Mouse (Mus musculus) olfactory bulb, adult 2 months (tissue): ENCODE measurements at regions not wholly inside any gene's neighbourhood (a gene's known extent, or its start where the extent isn't known, plus 50 kb on each side); places are given as distances from the start of the nearest gene placed in this dataset.

Experiments
- H3K27ac ChIP-seq: fragments of 200-500 bp; 2 replicates; pipeline ENCODE4 v1.5.1; 2012; ENCODE audit warnings: low read depth, low read length; ENCODE audit not compliant: insufficient read depth
- H3K4me1 ChIP-seq: fragments of 200-500 bp; 2 replicates; pipeline ENCODE4 v1.6.1; 2012; ENCODE audit warnings: low read length; ENCODE audit not compliant: control insufficient read depth, insufficient read depth
- H3K4me3 ChIP-seq: fragments of 200-500 bp; 2 replicates; pipeline ENCODE4 v1.5.1; 2012; ENCODE audit warnings: mild to moderate bottlenecking, low read depth, low read length, moderate library complexity; ENCODE audit not compliant: insufficient read depth
- CTCF ChIP-seq: fragments of 200-500 bp; IDR thresholded peaks from 2 replicates; pipeline ENCODE4 v1.5.1; 2012; ENCODE audit warnings: low read depth, mild to moderate bottlenecking, low read length, moderate library complexity; ENCODE audit not compliant: insufficient read depth
- POLR2A ChIP-seq: fragments of 200-500 bp; IDR thresholded peaks from 2 replicates; pipeline ENCODE4 v1.6.1; 2012; ENCODE audit warnings: mild to moderate bottlenecking, low read depth, low read length, moderate library complexity; ENCODE audit not compliant: insufficient read depth
- WGBS: fragments of 180-500 bp; shearing (Covaris S2); methylation state at CpG from one replicate; pipeline ENCODE4 v1.1.7; 2018; 5-methylcytosine and 5-hydroxymethylcytosine counted together

- Histone ChIP-seq H3K27ac (no peak overlapping the region), H3K4me1 (peaks cover 9% of the 10 kb centered on the region; the same call in 1 of the 2 replicates), H3K4me3 (no peak overlapping the region)
- WGBS = 55% methylated on average over 14 of the region's 14 CpGs
- TF ChIP-seq CTCF (no peak), POLR2A (no peak)
Observed at GRCm38 (mm10) chr10:96480453-96481324, 136.1 kb upstream of the Btg1 start.

GRCm38 (mm10) chr10:96481325-96481638, 135.5 kb upstream of the Btg1 start:
- Histone ChIP-seq H3K4me3 (no peak overlapping the region), H3K27ac (no peak overlapping the region), H3K4me1 (peaks cover 9% of the 10 kb centered on the region; the same call in 1 of the 2 replicates)
- no peak for TF ChIP-seq POLR2A
- TF ChIP-seq CTCF = no peak
- 70% methylated on average over 8 of the region's 8 CpGs for WGBS

- H3K4me3 ChIP-seq = no peak overlapping the region
- H3K27ac ChIP-seq = no peak overlapping the region
- no peaks in the 10 kb centered on the region for H3K4me1 ChIP-seq
- no peak for TF ChIP-seq POLR2A
- TF ChIP-seq CTCF = no peak
- 96% methylated on average over 3 of the region's 3 CpGs for WGBS
Observed at GRCm38 (mm10) chr10:96486724-96487123, 130.1 kb upstream of the Btg1 start.

GRCm38 (mm10) chr10:96493706-96494105, 123.1 kb upstream of the Btg1 start:
- no peaks in the 10 kb centered on the region for H3K4me1 ChIP-seq
- WGBS = 56% methylated on average over 1 of the region's 1 CpGs
- TF ChIP-seq POLR2A (no peak), CTCF (no peak)
- H3K4me3 ChIP-seq = no peak overlapping the region
- H3K27ac ChIP-seq = no peak overlapping the region

- WGBS = 94% methylated on average over 3 of the region's 3 CpGs
- TF ChIP-seq POLR2A = no peak
- TF ChIP-seq CTCF = no peak
- no peak overlapping the region for H3K4me3 ChIP-seq
Observed at GRCm38 (mm10) chr10:96496700-96497099, 120.1 kb upstream of the Btg1 start.

GRCm38 (mm10) chr10:96497482-96497881, 119.3 kb upstream of the Btg1 start:
- 95% methylated on average over 7 of the region's 7 CpGs for WGBS

More at GRCm38 (mm10) chr10:96496700-96497099, 120.1 kb upstream of the Btg1 start:
- H3K27ac ChIP-seq = no peak overlapping the region
- no peaks in the 10 kb centered on the region for H3K4me1 ChIP-seq

GRCm38 (mm10) chr10:96499274-96499673, 117.5 kb upstream of the Btg1 start:
- WGBS = 78% methylated on average over 2 of the region's 2 CpGs
- Histone ChIP-seq H3K4me1 (no peaks in the 10 kb centered on the region), H3K27ac (no peak overlapping the region), H3K4me3 (no peak overlapping the region)
- TF ChIP-seq CTCF (no peak), POLR2A (no peak)

More at GRCm38 (mm10) chr10:96497482-96497881, 119.3 kb upstream of the Btg1 start:
- H3K4me1 ChIP-seq = no peaks in the 10 kb centered on the region
- H3K27ac ChIP-seq = no peak overlapping the region
- TF ChIP-seq CTCF = no peak
- TF ChIP-seq POLR2A = no peak
- no peak overlapping the region for H3K4me3 ChIP-seq

GRCm38 (mm10) chr10:96502090-96502728, 114.6 kb upstream of the Btg1 start:
- no peaks in the 10 kb centered on the region for H3K4me1 ChIP-seq
- TF ChIP-seq CTCF (no peak), POLR2A (no peak)
- H3K27ac ChIP-seq = no peak overlapping the region
- H3K4me3 ChIP-seq = no peak overlapping the region
- 90% methylated on average over 4 of the region's 4 CpGs for WGBS

- H3K27ac ChIP-seq = no peak overlapping the region
- H3K4me1 ChIP-seq = no peaks in the 10 kb centered on the region
- WGBS = 86% methylated on average over 6 of the region's 6 CpGs
- TF ChIP-seq CTCF (no peak), POLR2A (no peak)
- no peak overlapping the region for H3K4me3 ChIP-seq
Observed at GRCm38 (mm10) chr10:96502736-96503135, 114.1 kb upstream of the Btg1 start.
